Mouse (Mus musculus) heart, embryonic 12.5 days (tissue): Measurements from ENCODE around the gene Ino80. TPM values are rescaled to one million over a fixed set of nuclear protein-coding genes. Genes with fewer than 3 reads are reported as not detected.
"Not testable (repeated sequence)": the region's sequence is repeated elsewhere in the genome, so short reads cannot be mapped to it uniquely, and the experiment has no call there.

Source experiments
- ATAC-seq: fragments of 200-750 bp; cut with Nextera tagmentation; 2 replicates; pipeline ENCODE4 v1.8.0; 2017; ENCODE audit warnings: moderate TSS enrichment, moderate library complexity; ENCODE audit not compliant: insufficient number of reproducible peaks, low FRiP score
- H3K27ac ChIP-seq: fragments of 300-500 bp; sonication (generic); 2 replicates; pipeline ENCODE4 v1.5.1; 2016; ENCODE audit warnings: mild to moderate bottlenecking, moderate library complexity; ENCODE audit not compliant: poor library complexity, severe bottlenecking
- H3K27me3 ChIP-seq: fragments of 300-500 bp; sonication (generic); replicated peaks from 2 replicates; pipeline ENCODE4 v1.6.1; 2016; ENCODE audit warnings: mild to moderate bottlenecking, moderate library complexity
- H3K36me3 ChIP-seq: fragments of 300-500 bp; sonication (generic); 2 replicates; pipeline ENCODE4 v1.6.1; 2016; ENCODE audit warnings: mild to moderate bottlenecking, moderate library complexity
- H3K4me1 ChIP-seq: fragments of 300-500 bp; sonication (generic); replicated peaks from 2 replicates; pipeline ENCODE4 v1.6.1; 2016; ENCODE audit warnings: mild to moderate bottlenecking
- H3K4me2 ChIP-seq: fragments of 300-500 bp; sonication (generic); 2 replicates; pipeline ENCODE4 v1.6.1; 2016; ENCODE audit warnings: mild to moderate bottlenecking, moderate library complexity
- H3K4me3 ChIP-seq: fragments of 300-500 bp; sonication (generic); 2 replicates; pipeline ENCODE4 v1.5.1; 2016; ENCODE audit warnings: mild to moderate bottlenecking
- H3K9ac ChIP-seq: fragments of 300-500 bp; sonication (generic); 2 replicates; pipeline ENCODE4 v1.6.1; 2016; ENCODE audit warnings: mild to moderate bottlenecking, moderate library complexity
- H3K9me3 ChIP-seq: fragments of 300-500 bp; sonication (generic); replicated peaks from 2 replicates; pipeline ENCODE4 v1.6.1; 2016; ENCODE audit warnings: mild to moderate bottlenecking, moderate library complexity
- WGBS: fragments of 180-500 bp; shearing (Covaris S2); methylation state at CpG from one replicate; pipeline ENCODE4 v1.1.7; 2016; 5-methylcytosine and 5-hydroxymethylcytosine counted together
- polyA plus RNA-seq: library from polyadenylated mRNA; unstranded; fragments of >200 nt; fragmentation: Nextera tagmentation; extraction: Ambion mirVana; gene quantifications from 2 replicates; pipeline ENCODE4 v1.2.1, GENCODE M21; 2016

Ino80 gene
- polyA plus RNA-seq = 3.8 and 4.0 TPM in 2 replicates

GRCm38 (mm10) chr2:119477571-119478396 lies at the start of gene Ino80:
Gene Ino80, minus strand, starts transcription at chr2:119477687.
- H3K27me3 ChIP-seq = no peaks in the 10 kb centered on the region
- H3K9ac ChIP-seq = peak within 1 kb of the TSS; percentile 99
- peak within 1 kb of the TSS; percentile 97 for H3K27ac ChIP-seq
- under 1% methylated on average over 61 of the region's 72 CpGs for WGBS
- peaks cover 3% of the 10 kb centered on the region; the same call in 1 of the 2 replicates for H3K36me3 ChIP-seq
- H3K4me3 ChIP-seq = peak within 1 kb of the TSS; percentile 92
- no peaks in the 10 kb centered on the region for H3K9me3 ChIP-seq
- ATAC-seq = peak; percentile 95
- H3K4me2 ChIP-seq = peak within 1 kb of the TSS; percentile 77
- H3K4me1 ChIP-seq = peaks cover 26% of the 10 kb centered on the region

DNA sequence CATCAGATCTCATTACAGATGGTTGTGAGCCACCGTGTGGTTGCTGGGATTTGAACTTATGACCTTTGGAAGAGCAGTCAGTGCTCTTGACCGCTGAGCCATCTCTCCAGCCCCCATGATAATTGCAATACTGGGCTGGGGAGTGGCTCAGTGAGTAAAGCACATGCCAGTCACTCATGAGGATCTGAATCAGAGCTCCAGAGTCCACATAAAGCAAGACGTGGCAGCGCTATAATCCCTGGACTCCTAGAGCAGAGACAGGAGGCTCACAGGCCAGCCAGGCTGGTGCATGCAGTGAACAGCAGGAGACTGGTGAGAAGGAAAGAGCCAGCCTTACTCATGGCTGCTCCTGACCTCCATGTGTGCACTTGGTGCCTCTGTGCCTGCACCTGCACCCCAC lies 47.9 kb upstream of the Ino80 start:
- 51% methylated on average over 4 of the region's 4 CpGs for WGBS
- H3K9me3 ChIP-seq = no peaks in the 10 kb centered on the region
- no peak for ATAC-seq
- H3K27me3 ChIP-seq = no peaks in the 10 kb centered on the region
- H3K9ac ChIP-seq = no peak overlapping the region
- no peak overlapping the region for H3K4me2 ChIP-seq
- H3K27ac ChIP-seq = no peak overlapping the region
- H3K4me1 ChIP-seq = no peaks in the 10 kb centered on the region
- no peaks in the 10 kb centered on the region for H3K36me3 ChIP-seq
- H3K4me3 ChIP-seq = no peak overlapping the region

GRCm38 (mm10) chr2:119523836-119524235 lies 46.3 kb upstream of the Ino80 start:
- Histone ChIP-seq H3K36me3 (no peaks in the 10 kb centered on the region), H3K4me2 (no peak overlapping the region), H3K4me1 (no peaks in the 10 kb centered on the region), H3K9ac (no peak overlapping the region), H3K4me3 (no peak overlapping the region), H3K27me3 (no peaks in the 10 kb centered on the region), H3K27ac (no peak overlapping the region), H3K9me3 (no peaks in the 10 kb centered on the region)
- 83% methylated on average over 4 of the region's 4 CpGs for WGBS
- no peak for ATAC-seq

DNA sequence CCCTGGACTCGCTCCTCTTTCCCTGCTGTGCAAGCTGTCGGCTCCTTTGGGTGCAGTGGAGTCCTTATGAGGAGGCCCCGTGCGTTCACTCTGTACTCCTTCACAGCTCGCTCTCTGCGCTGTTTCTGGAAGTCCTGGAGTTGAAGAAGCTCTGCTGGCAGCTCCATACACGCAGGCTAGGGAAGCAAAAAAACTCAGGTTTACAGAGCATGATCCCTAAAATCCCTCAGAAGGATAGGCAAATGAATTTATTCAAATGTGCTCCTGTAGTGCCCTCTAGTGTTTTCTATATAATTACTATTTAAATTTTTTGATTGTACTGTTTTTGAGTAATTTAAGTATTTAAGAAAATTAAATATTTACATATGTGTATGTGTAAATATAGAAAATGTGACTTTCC lies 43.1 kb upstream of the Ino80 start:
- no peak overlapping the region for H3K4me3 ChIP-seq
- H3K9ac ChIP-seq = no peak overlapping the region
- no peaks in the 10 kb centered on the region for H3K9me3 ChIP-seq
- no peaks in the 10 kb centered on the region for H3K27me3 ChIP-seq
- H3K27ac ChIP-seq = no peak overlapping the region
- WGBS = 72% methylated on average over 7 of the region's 7 CpGs
- no peak for ATAC-seq
- H3K36me3 ChIP-seq = no peaks in the 10 kb centered on the region
- no peaks in the 10 kb centered on the region for H3K4me1 ChIP-seq
- H3K4me2 ChIP-seq = no peak overlapping the region

DNA sequence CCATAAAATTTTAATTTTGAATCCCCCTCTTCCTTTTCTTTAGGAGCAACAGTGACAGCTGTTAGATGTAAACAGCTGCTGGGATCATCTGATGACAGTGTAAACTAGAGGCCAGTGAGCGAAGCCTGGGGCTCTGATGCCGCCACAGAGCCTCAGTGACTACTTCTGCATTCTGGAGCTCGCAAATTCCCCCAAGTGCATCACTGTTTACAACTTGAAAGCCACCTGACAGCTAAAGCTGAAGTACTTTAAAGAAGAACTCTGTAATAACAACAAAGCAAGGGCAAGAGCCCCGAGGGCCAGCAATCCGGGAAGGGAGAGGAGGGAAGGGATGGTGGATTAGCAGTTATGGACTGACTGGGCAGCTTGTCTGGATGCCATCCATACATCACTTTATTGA lies 39.3 kb upstream of the Ino80 start:
- Histone ChIP-seq H3K9me3 (no peaks in the 10 kb centered on the region), H3K4me2 (no peak overlapping the region), H3K27me3 (no peaks in the 10 kb centered on the region), H3K4me1 (no peaks in the 10 kb centered on the region), H3K4me3 (no peak overlapping the region), H3K36me3 (no peaks in the 10 kb centered on the region), H3K27ac (no peak overlapping the region), H3K9ac (no peak overlapping the region)
- ATAC-seq = no peak
- WGBS = 54% methylated on average over 5 of the region's 5 CpGs

GRCm38 (mm10) chr2:119514026-119514522 lies 36.6 kb upstream of the Ino80 start:
- H3K36me3 ChIP-seq = no peaks in the 10 kb centered on the region
- no peak overlapping the region for H3K4me2 ChIP-seq
- ATAC-seq = no peak
- no peak overlapping the region for H3K4me3 ChIP-seq
- H3K27ac ChIP-seq = no peak overlapping the region
- no peaks in the 10 kb centered on the region for H3K9me3 ChIP-seq
- H3K9ac ChIP-seq = no peak overlapping the region
- H3K4me1 ChIP-seq = no peaks in the 10 kb centered on the region
- WGBS = 73% methylated on average over 3 of the region's 3 CpGs
- H3K27me3 ChIP-seq = no peaks in the 10 kb centered on the region

DNA sequence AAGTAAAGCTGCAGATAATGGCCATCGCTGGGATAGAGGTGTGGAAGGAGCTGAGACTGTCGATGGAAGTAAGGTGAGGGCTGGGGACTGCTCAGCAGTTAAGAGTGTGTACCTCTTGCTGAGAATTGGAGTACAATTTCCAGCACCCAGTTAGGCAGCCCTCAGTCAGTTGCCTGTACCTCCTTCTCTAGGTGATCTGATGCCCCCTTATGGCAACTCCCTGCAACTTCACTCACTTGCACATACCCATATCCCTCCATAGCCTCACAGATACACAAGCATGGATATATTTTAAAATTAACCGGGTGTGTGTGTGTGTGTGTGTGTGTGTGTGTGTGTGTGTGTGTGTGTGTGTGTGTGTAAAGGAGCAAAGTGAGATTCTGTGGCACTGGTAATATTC lies 34.8 kb upstream of the Ino80 start:
- Histone ChIP-seq H3K9ac (no peak overlapping the region), H3K4me2 (no peak overlapping the region), H3K36me3 (no peaks in the 10 kb centered on the region), H3K27ac (no peak overlapping the region), H3K27me3 (no peaks in the 10 kb centered on the region), H3K4me3 (no peak overlapping the region), H3K4me1 (no peaks in the 10 kb centered on the region), H3K9me3 (no peaks in the 10 kb centered on the region)
- ATAC-seq = no peak
- 68% methylated on average over 3 of the region's 3 CpGs for WGBS

DNA sequence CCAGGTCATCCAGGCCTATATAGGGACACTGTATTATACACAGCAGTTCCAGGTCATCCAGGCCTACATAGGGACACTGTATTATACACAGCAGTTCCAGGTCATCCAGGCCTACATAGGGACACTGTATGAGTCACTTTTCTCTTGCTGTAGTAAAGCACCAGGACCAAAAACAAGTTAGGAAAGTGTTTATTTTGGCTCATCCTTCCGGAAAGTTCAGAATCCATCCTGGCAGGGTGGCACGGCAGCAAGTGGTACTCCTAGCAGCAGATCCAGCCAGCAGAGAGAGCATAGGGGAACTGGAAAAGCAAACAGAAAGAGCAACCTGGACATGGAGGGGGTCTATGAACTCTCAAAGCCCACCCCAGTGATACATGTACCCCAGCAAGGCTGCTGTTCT lies 33.4 kb upstream of the Ino80 start:
- 64% methylated on average over 2 of the region's 2 CpGs for WGBS
- no peak for ATAC-seq
- Histone ChIP-seq H3K9me3 (no peaks in the 10 kb centered on the region; the same call in 1 of the 2 replicates), H3K4me3 (no peak overlapping the region), H3K27ac (no peak overlapping the region), H3K27me3 (no peaks in the 10 kb centered on the region), H3K4me2 (no peak overlapping the region), H3K4me1 (no peaks in the 10 kb centered on the region), H3K9ac (no peak overlapping the region), H3K36me3 (no peaks in the 10 kb centered on the region)

GRCm38 (mm10) chr2:119508518-119508917 lies 31.0 kb upstream of the Ino80 start:
- not testable (repeated sequence) for H3K9me3 ChIP-seq, H3K4me1 ChIP-seq, ATAC-seq, H3K4me3 ChIP-seq, H3K36me3 ChIP-seq, H3K27me3 ChIP-seq, H3K4me2 ChIP-seq, H3K27ac ChIP-seq, H3K9ac ChIP-seq
- WGBS = 58% methylated on average over 7 of the region's 7 CpGs

- no peaks in the 10 kb centered on the region; the same call in 1 of the 2 replicates for H3K9me3 ChIP-seq
- no peak overlapping the region for H3K9ac ChIP-seq
- H3K4me3 ChIP-seq = no peak overlapping the region
- no peak overlapping the region for H3K4me2 ChIP-seq
- H3K27ac ChIP-seq = no peak overlapping the region
- H3K36me3 ChIP-seq = no peaks in the 10 kb centered on the region
- H3K27me3 ChIP-seq = no peaks in the 10 kb centered on the region
- no peak for ATAC-seq
- H3K4me1 ChIP-seq = no peaks in the 10 kb centered on the region
These were observed 29.6 kb upstream of the Ino80 start for GRCm38 (mm10) chr2:119507108-119507507.

DNA sequence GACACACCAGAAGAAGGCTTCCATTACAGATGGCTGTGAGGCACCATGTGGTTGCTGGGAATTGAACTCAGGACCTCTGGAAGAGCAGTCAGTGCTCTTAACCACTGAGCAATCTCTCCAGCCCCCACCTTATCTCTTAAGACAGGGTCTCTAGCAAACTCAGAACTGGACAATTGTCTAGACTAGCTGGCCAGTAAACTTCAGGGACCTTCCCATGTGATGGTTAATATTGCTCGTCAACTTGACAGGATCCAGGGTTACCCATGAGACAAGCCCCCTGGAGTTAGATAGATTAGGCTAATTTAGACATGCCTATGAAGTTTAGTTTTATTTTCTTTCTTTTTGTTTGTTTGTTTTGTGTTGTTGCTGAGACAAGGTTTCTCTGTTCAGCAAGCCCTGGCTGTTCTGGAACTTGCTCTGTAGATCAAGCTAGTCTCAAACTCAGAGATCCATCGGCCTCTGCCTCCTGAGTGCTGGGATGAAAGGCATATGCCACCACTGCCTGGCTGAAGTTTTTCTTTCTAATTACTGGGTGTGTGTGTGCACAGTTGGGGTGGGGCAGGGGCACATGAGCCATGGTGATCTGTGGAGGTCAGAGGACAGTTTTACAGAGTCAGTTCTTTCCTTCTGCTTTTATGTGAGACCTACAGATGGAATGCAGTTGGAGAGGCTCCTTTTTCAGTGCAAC lies 23.6 kb upstream of the Ino80 start:
- Histone ChIP-seq H3K36me3 (no peaks in the 10 kb centered on the region), H3K4me2 (no peak overlapping the region), H3K9me3 (no peaks in the 10 kb centered on the region), H3K27ac (no peak overlapping the region), H3K27me3 (no peaks in the 10 kb centered on the region), H3K4me1 (no peaks in the 10 kb centered on the region), H3K9ac (no peak overlapping the region), H3K4me3 (no peak overlapping the region)
- ATAC-seq = no peak
- 70% methylated on average over 2 of the region's 2 CpGs for WGBS
